Mouse (Mus musculus): ENCODE results near the gene Rbm38. TPM values are rescaled to one million over a fixed set of nuclear protein-coding genes. Genes with fewer than 3 reads are reported as not detected.

Gene Rbm38
- polyA plus RNA-seq (2014; fragmentation: Illumina TruSeq; extraction: RNeasy Lipid Tissue Mini Kit (QIAGEN cat#74804); ENCODE audit: low read depth, low replicate concordance): not detected

DNA sequence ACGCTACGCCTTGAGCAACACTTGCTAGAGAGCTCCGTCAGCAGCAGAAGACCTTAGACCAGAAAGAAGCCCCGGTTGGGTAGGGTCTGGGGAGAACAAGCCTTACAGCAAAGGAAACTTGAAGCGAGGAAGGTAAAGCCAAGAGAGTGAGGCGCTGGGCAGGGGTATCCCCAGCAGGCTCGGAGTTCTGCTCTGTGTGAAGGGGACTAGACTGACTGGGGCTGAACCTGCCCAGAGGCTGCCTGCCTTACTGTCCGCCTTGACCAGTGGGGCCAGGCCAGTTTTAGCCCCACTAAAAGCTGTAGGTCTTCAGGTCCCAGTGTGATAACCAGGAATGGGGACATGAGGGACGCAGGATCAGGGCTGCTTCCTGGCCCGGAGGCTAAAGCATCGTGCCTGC is at the start of gene Rbm38:
Gene Rbm38 (plus strand): TSS at position 69 of the 400 bp plus-strand sequence.

GRCm38 (mm10) chr2:172977409-172978130 is 42.7 kb upstream of the Rbm38 start, which contains the start of gene Spo11:
Spo11 (plus strand) TSS chr2:172977700.

DNA sequence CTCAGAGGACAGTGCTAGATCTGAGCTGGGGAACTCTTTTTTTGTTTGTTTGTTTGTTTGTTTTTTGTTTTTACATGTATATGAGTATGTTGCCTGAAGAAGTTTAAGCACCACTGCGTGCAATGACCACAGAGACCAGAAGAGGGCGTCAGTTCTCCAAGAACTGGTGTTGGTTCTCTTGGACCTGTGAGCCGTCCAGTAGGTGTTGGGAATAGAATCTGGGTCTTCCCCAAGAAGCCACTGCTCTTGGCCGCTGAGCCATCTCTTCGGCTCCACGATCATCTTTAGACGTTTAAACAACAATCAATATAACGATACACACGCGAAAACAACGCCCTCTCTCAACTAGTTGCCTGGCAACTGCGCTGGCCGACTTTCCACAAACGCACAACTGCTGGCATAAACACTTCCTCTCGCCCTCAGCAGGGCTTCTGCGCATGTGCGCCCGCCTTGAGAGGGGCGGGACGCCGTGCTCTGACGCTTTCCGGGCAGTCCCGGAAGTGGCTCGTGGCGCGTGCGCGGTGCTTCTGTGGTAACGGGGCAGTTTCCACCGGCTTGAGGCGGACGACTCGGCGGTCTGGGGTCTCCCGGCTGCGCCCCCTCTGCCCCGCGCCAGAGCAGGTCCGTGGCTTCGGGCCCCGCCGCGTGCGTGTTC is 20.5 kb upstream of the Rbm38 start, which contains the start of gene Rae1:
Gene Rae1 (plus strand): TSS at position 488 of the 655 bp plus-strand sequence.

Other genes with a start within 250 kb of the Rbm38 start
- 4.3 TPM for gene Bmp7, start 80.2 kb upstream of the Rbm38 start, polyA plus RNA-seq (2014; fragmentation: Illumina TruSeq; extraction: RNeasy Lipid Tissue Mini Kit (QIAGEN cat#74804); ENCODE audit: low read depth, low replicate concordance)
- gene Spo11, start 42.8 kb upstream of the Rbm38 start, polyA plus RNA-seq (2014; fragmentation: Illumina TruSeq; extraction: RNeasy Lipid Tissue Mini Kit (QIAGEN cat#74804); ENCODE audit: low read depth, low replicate concordance): not detected
- 40.3 TPM for gene Rae1, start 20.4 kb upstream of the Rbm38 start, polyA plus RNA-seq (2014; fragmentation: Illumina TruSeq; extraction: RNeasy Lipid Tissue Mini Kit (QIAGEN cat#74804); ENCODE audit: low read depth, low replicate concordance)
- gene Ctcfl, start 99.0 kb downstream of the Rbm38 start, polyA plus RNA-seq (2014; fragmentation: Illumina TruSeq; extraction: RNeasy Lipid Tissue Mini Kit (QIAGEN cat#74804); ENCODE audit: low read depth, low replicate concordance): not detected
- gene Pck1, start 132.6 kb downstream of the Rbm38 start, polyA plus RNA-seq (2014; fragmentation: Illumina TruSeq; extraction: RNeasy Lipid Tissue Mini Kit (QIAGEN cat#74804); ENCODE audit: low read depth, low replicate concordance): 989 TPM
- gene Zbp1, start 198.4 kb downstream of the Rbm38 start, polyA plus RNA-seq (2014; fragmentation: Illumina TruSeq; extraction: RNeasy Lipid Tissue Mini Kit (QIAGEN cat#74804); ENCODE audit: low read depth, low replicate concordance): 1.5 TPM